Mouse (Mus musculus): ENCODE measurements around the gene Zfp180. TPM values are rescaled to one million over a fixed set of nuclear protein-coding genes. Genes with fewer than 3 reads are reported as not detected.

Zfp180 gene
- polyA plus RNA-seq, 1 experiment from 2014 or later, result 4.0 TPM

GRCm38 (mm10) chr7:24113001-24113400 is 31.3 kb downstream of the Zfp180 start:
- TF ChIP-seq EP300 (IDR thresholded peaks at IDR 0.05; ENCODE audit: low read depth) (no peak), CTCF (IDR thresholded peaks at IDR 0.05; ENCODE audit: low read depth) (no peak)
- H3K4me1 ChIP-seq (ENCODE audit: insufficient read depth), result peaks cover 4% of the 10 kb centered on the region; the same call in 1 of the 2 replicates
- peak; percentile 76 for DNase-seq
- peak overlapping the region; percentile 79 for H3K4me2 ChIP-seq (ENCODE audit: low read depth, low read length)
- no peaks in the 10 kb centered on the region for H3K27me3 ChIP-seq (ENCODE audit: insufficient read depth, low read length)
- H3K36me3 ChIP-seq (replicated peaks; ENCODE audit: insufficient read depth, low read length), result peaks cover 1% of the 10 kb centered on the region; the same call in 1 of the 2 replicates
- ATAC-seq, result peak; percentile 60
- H3K9ac ChIP-seq (replicated peaks), result peak overlapping the region; percentile 76
- H3K4me3 ChIP-seq (ENCODE audit: low read depth, low read length), result peak overlapping the region; percentile 56
- peak overlapping the region; percentile 87 for H3K27ac ChIP-seq (ENCODE audit: low read depth)
- H3K9me3 ChIP-seq (ENCODE audit: low read length), result peaks cover 11% of the 10 kb centered on the region
- 15% methylated on average over 12 of the region's 12 CpGs for WGBS (ENCODE audit: insufficient replicate concordance)

GRCm38 (mm10) chr7:24116655-24117054 is 34.9 kb downstream of the Zfp180 start:
- no peaks in the 10 kb centered on the region for H3K36me3 ChIP-seq (replicated peaks; ENCODE audit: insufficient read depth, low read length)
- H3K27me3 ChIP-seq (ENCODE audit: insufficient read depth, low read length), result no peaks in the 10 kb centered on the region
- WGBS (ENCODE audit: insufficient replicate concordance), result 54% methylated on average over 4 of the region's 4 CpGs
- no peak overlapping the region for H3K4me2 ChIP-seq (ENCODE audit: low read depth, low read length)
- DNase-seq, result no peak
- no peak for TF ChIP-seq EP300 (IDR thresholded peaks at IDR 0.05; ENCODE audit: low read depth)
- TF ChIP-seq CTCF (IDR thresholded peaks at IDR 0.05; ENCODE audit: low read depth), result no peak
- no peak overlapping the region for H3K27ac ChIP-seq (ENCODE audit: low read depth)
- H3K4me1 ChIP-seq (ENCODE audit: insufficient read depth), result peaks cover 4% of the 10 kb centered on the region; the same call in 1 of the 2 replicates
- H3K4me3 ChIP-seq (ENCODE audit: low read depth, low read length), result no peak overlapping the region
- no peaks in the 10 kb centered on the region for H3K9me3 ChIP-seq (ENCODE audit: low read length)
- no peak for ATAC-seq
- H3K9ac ChIP-seq (replicated peaks), result no peak overlapping the region

- TF ChIP-seq CTCF (IDR thresholded peaks at IDR 0.05; ENCODE audit: low read depth) (no peak), EP300 (IDR thresholded peaks at IDR 0.05; ENCODE audit: low read depth) (no peak)
- Histone ChIP-seq H3K27me3 (ENCODE audit: insufficient read depth, low read length) (no peaks in the 10 kb centered on the region), H3K4me1 (ENCODE audit: insufficient read depth) (peaks cover 12% of the 10 kb centered on the region), H3K36me3 (replicated peaks; ENCODE audit: insufficient read depth, low read length) (peaks cover 10% of the 10 kb centered on the region; the same call in 1 of the 2 replicates), H3K4me2 (ENCODE audit: low read depth, low read length) (peak overlapping the region; percentile 88), H3K9ac (replicated peaks) (peak overlapping the region; percentile 84), H3K9me3 (ENCODE audit: low read length) (no peaks in the 10 kb centered on the region), H3K27ac (ENCODE audit: low read depth) (no peak overlapping the region), H3K4me3 (ENCODE audit: low read depth, low read length) (peak overlapping the region; percentile 75)
- DNase-seq (no peak), ATAC-seq (peak; percentile 22)
- 17% methylated on average over 6 of the region's 6 CpGs for WGBS (ENCODE audit: insufficient replicate concordance)
Observed at GRCm38 (mm10) chr7:24133425-24133995, 51.8 kb downstream of the Zfp180 start.

- H3K27ac ChIP-seq (ENCODE audit: low read depth), result no peak within 1 kb of the TSS
- H3K27me3 ChIP-seq (ENCODE audit: insufficient read depth, low read length), result no peaks in the 10 kb centered on the region
- 3% methylated on average over 32 of the region's 32 CpGs for WGBS (ENCODE audit: insufficient replicate concordance)
- H3K9me3 ChIP-seq (ENCODE audit: low read length), result no peaks in the 10 kb centered on the region
- peak within 1 kb of the TSS; percentile 75 for H3K4me3 ChIP-seq (ENCODE audit: low read depth, low read length)
- no peak for TF ChIP-seq CTCF (IDR thresholded peaks at IDR 0.05; ENCODE audit: low read depth)
- TF ChIP-seq EP300 (IDR thresholded peaks at IDR 0.05; ENCODE audit: low read depth), result no peak
- H3K4me1 ChIP-seq (ENCODE audit: insufficient read depth), result peaks cover 12% of the 10 kb centered on the region
- ATAC-seq (peak; percentile 99), DNase-seq (peak; percentile 87)
- peak within 1 kb of the TSS; percentile 88 for H3K4me2 ChIP-seq (ENCODE audit: low read depth, low read length)
- H3K9ac ChIP-seq (replicated peaks), result peak within 1 kb of the TSS; percentile 84
- peaks cover 12% of the 10 kb centered on the region; the same call in 1 of the 2 replicates for H3K36me3 ChIP-seq (replicated peaks; ENCODE audit: insufficient read depth, low read length)
Observed at GRCm38 (mm10) chr7:24133996-24134828, 52.5 kb downstream of the Zfp180 start, which contains the start of gene Zfp235. Gene Zfp235, plus strand, starts transcription at chr7:24134169.

- H3K4me2 ChIP-seq (ENCODE audit: low read depth, low read length), result no peak overlapping the region
- H3K36me3 ChIP-seq (replicated peaks; ENCODE audit: insufficient read depth, low read length), result 0 out of 2 replicates have a peak, but pooled peaks cover 15% of the 10 kb centered on the region
- H3K4me1 ChIP-seq (ENCODE audit: insufficient read depth), result no peaks in the 10 kb centered on the region
- no peak for ATAC-seq
- H3K9me3 ChIP-seq (ENCODE audit: low read length), result no peaks in the 10 kb centered on the region
- no peak for DNase-seq
- no peak for TF ChIP-seq EP300 (IDR thresholded peaks at IDR 0.05; ENCODE audit: low read depth)
- no peak for TF ChIP-seq CTCF (IDR thresholded peaks at IDR 0.05; ENCODE audit: low read depth)
- H3K27ac ChIP-seq (ENCODE audit: low read depth), result no peak overlapping the region
- 60% methylated on average over 6 of the region's 6 CpGs for WGBS (ENCODE audit: insufficient replicate concordance)
- no peaks in the 10 kb centered on the region for H3K27me3 ChIP-seq (ENCODE audit: insufficient read depth, low read length)
- no peak overlapping the region for H3K9ac ChIP-seq (replicated peaks)
- H3K4me3 ChIP-seq (ENCODE audit: low read depth, low read length), result no peak overlapping the region
Observed at GRCm38 (mm10) chr7:24142566-24142965, 60.8 kb downstream of the Zfp180 start.

GRCm38 (mm10) chr7:24153272-24153671 is 71.5 kb downstream of the Zfp180 start:
- TF ChIP-seq CTCF (IDR thresholded peaks at IDR 0.05; ENCODE audit: low read depth) (peak; percentile 62), EP300 (IDR thresholded peaks at IDR 0.05; ENCODE audit: low read depth) (no peak)
- no peaks in the 10 kb centered on the region for H3K9me3 ChIP-seq (ENCODE audit: low read length)
- no peaks in the 10 kb centered on the region for H3K4me1 ChIP-seq (ENCODE audit: insufficient read depth)
- H3K4me3 ChIP-seq (ENCODE audit: low read depth, low read length), result no peak overlapping the region
- H3K36me3 ChIP-seq (replicated peaks; ENCODE audit: insufficient read depth, low read length), result no peaks in the 10 kb centered on the region
- H3K27me3 ChIP-seq (ENCODE audit: insufficient read depth, low read length), result no peaks in the 10 kb centered on the region
- no peak overlapping the region for H3K27ac ChIP-seq (ENCODE audit: low read depth)
- DNase-seq (peak; percentile 23), ATAC-seq (no peak)
- WGBS (ENCODE audit: insufficient replicate concordance), result 4% methylated on average over 1 of the region's 1 CpGs
- no peak overlapping the region for H3K9ac ChIP-seq (replicated peaks)
- H3K4me2 ChIP-seq (ENCODE audit: low read depth, low read length), result no peak overlapping the region

Other genes with a start within 250 kb of the Zfp180 start
- gene Vmn1r176, start 244.6 kb upstream of the Zfp180 start, polyA plus RNA-seq (2015; fragmentation: Nextera tagmentation; extraction: Ambion mirVana), result not detected in 2 replicates
- gene Vmn1r177, start 215.5 kb upstream of the Zfp180 start, polyA plus RNA-seq (2015; fragmentation: Nextera tagmentation; extraction: Ambion mirVana), result not detected in 2 replicates
- gene Vmn1r178, start 189.9 kb upstream of the Zfp180 start, polyA plus RNA-seq (2015; fragmentation: Nextera tagmentation; extraction: Ambion mirVana), result not detected in 2 replicates
- not detected in 2 replicates for gene Vmn1r179, start 154.9 kb upstream of the Zfp180 start, polyA plus RNA-seq (2015; fragmentation: Nextera tagmentation; extraction: Ambion mirVana)
- gene Vmn1r180, start 131.3 kb upstream of the Zfp180 start, polyA plus RNA-seq (2015; fragmentation: Nextera tagmentation; extraction: Ambion mirVana), result not detected in 2 replicates
- not detected in 2 replicates for gene Vmn1r181, start 107.3 kb upstream of the Zfp180 start, polyA plus RNA-seq (2015; fragmentation: Nextera tagmentation; extraction: Ambion mirVana)
- gene V1rd19, start 80.2 kb upstream of the Zfp180 start, polyA plus RNA-seq (2015; fragmentation: Nextera tagmentation; extraction: Ambion mirVana), result not detected in 2 replicates
- gene Vmn1r183, start 28.7 kb upstream of the Zfp180 start, polyA plus RNA-seq (2015; fragmentation: Nextera tagmentation; extraction: Ambion mirVana), result not detected in 2 replicates
- gene Zfp112, start 30.4 kb downstream of the Zfp180 start, polyA plus RNA-seq (2015; fragmentation: Nextera tagmentation; extraction: Ambion mirVana), result 0.76 and 0.86 TPM in 2 replicates
- 2.8 and 3.3 TPM in 2 replicates for gene Zfp235, start 52.2 kb downstream of the Zfp180 start, polyA plus RNA-seq (2015; fragmentation: Nextera tagmentation; extraction: Ambion mirVana)
- 0.13 and 0.19 TPM in 2 replicates for gene Zfp114, start 93.1 kb downstream of the Zfp180 start, polyA plus RNA-seq (2015; fragmentation: Nextera tagmentation; extraction: Ambion mirVana)
- gene Zfp111, start 129.5 kb downstream of the Zfp180 start, polyA plus RNA-seq (2015; fragmentation: Nextera tagmentation; extraction: Ambion mirVana), result 0.93 and 1.0 TPM in 2 replicates
- 0.40 and 0.65 TPM in 2 replicates for gene Zfp109, start 155.6 kb downstream of the Zfp180 start, polyA plus RNA-seq (2015; fragmentation: Nextera tagmentation; extraction: Ambion mirVana)
- 0.31 and 0.79 TPM in 2 replicates for gene Zfp108, start 172.9 kb downstream of the Zfp180 start, polyA plus RNA-seq (2015; fragmentation: Nextera tagmentation; extraction: Ambion mirVana)
- 1.1 and 1.2 TPM in 2 replicates for gene Zfp93, start 188.5 kb downstream of the Zfp180 start, polyA plus RNA-seq (2015; fragmentation: Nextera tagmentation; extraction: Ambion mirVana)
- 1.6 and 1.8 TPM in 2 replicates for gene Zfp61, start 219.3 kb downstream of the Zfp180 start, polyA plus RNA-seq (2015; fragmentation: Nextera tagmentation; extraction: Ambion mirVana)
- gene Zfp94, start 234.7 kb downstream of the Zfp180 start, polyA plus RNA-seq (2015; fragmentation: Nextera tagmentation; extraction: Ambion mirVana), result 1.8 and 2.2 TPM in 2 replicates

Data from liver, postnatal 0 days (tissue).